Mouse (Mus musculus): Measurements from ENCODE around the gene Lyrm1. TPM values are rescaled to one million over a fixed set of nuclear protein-coding genes. Genes with fewer than 3 reads are reported as not detected.

Lyrm1 gene
- 8.5 and 9.3 TPM in 2 replicates for polyA plus RNA-seq (2015; fragmentation: Nextera tagmentation; extraction: Ambion mirVana)

DNA sequence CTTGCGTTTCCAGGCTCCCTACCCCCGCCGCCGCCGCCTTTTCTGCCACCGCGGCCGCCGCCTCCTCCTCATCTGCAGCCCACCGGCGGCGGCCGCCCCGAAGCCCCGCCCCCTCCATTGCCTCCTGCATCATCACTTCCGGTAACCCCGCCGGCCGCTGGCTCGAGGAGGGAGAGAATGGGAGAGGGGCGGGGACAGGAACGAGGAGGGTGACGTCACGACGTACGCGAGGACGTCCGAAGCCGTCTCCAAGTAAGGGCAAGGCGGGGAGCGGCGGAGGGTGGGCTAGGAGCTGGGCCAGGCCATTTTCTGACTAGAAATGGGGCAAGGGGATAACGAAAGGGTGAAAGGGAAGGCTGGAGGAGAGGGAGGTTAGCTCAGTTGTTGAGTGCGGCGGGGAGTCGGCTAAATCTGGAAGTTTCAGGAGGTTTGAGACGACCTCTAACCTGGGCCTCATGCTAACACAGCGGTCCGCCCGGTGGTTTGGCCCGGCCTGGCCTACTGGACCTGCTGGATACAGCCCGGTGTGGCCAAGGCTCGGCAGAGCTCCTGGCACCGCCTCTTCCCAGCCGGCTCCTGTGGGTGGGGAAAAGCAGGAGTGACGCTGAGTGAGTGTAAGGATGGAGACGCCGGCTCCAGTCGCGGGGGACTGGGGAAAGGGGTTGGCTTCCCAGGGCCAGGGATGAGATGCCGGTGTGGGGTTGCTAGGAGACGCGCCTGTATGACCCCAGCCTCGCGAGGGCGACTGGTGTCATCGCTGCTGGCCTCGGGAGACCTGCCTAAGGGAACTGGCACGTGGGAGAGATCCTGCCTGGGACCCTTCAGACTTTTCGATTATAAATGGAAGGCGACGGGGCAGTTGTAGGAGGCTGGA lies at the start of gene Lyrm1, which contains the start of gene Dcun1d3:
Lyrm1 (plus strand) TSS at position 223 of the 874 bp plus-strand sequence.
Dcun1d3 (minus strand) TSS at position 660 of the 874 bp plus-strand sequence.
- Histone ChIP-seq H3K27ac (peak within 1 kb of the TSS; percentile 98), H3K27me3 (ENCODE audit: insufficient read depth, low read length) (no peaks in the 10 kb centered on the region), H3K9ac (ENCODE audit: low read depth, low read length) (peak within 1 kb of the TSS; percentile 81), H3K4me1 (replicated peaks; ENCODE audit: insufficient read depth, low read length) (0 out of 2 replicates have a peak, but pooled peaks cover 6% of the 10 kb centered on the region), H3K4me2 (ENCODE audit: low read length) (peak within 1 kb of the TSS; percentile 87), H3K9me3 (replicated peaks; ENCODE audit: low read length) (no peaks in the 10 kb centered on the region), H3K4me3 (replicated peaks; ENCODE audit: low read depth, low read length) (peak within 1 kb of the TSS; percentile 83), H3K36me3 (ENCODE audit: insufficient read depth, low read length) (no peaks in the 10 kb centered on the region)
- 0% methylated on average over 63 of the region's 63 CpGs for WGBS
- TF ChIP-seq CTCF (IDR thresholded peaks at IDR 0.05; ENCODE audit: low read depth), result no peak
- DNase-seq (ENCODE audit: low spot score) (peak; percentile 99), ATAC-seq (replicated peaks; ENCODE audit: low FRiP score, low read depth) (peak; percentile 98)

DNA sequence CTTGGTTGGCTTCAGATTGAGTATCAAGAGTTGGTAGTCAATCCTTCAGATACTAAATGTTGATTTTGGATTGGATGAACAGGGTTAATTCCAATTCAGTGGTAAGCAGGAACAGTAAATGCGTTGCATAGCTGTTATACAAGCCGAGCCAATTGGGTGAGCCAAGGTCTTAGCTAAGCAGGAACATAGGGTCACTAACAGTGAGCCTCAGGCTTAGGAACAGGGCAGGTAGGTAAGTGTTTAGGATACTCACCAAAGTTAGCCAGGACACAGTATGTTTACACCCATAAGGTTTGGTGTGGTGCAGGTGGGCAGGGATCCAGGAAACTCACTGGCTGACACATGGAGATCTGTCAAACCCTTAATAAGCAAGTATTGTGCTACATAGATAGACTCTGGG lies 48.3 kb upstream of the Lyrm1 start:
- 0 out of 2 replicates have a peak, but pooled peaks cover 7% of the 10 kb centered on the region for H3K36me3 ChIP-seq (ENCODE audit: insufficient read depth, low read length)
- DNase-seq (ENCODE audit: low spot score) (no peak), ATAC-seq (replicated peaks; ENCODE audit: low FRiP score, low read depth) (no peak)
- H3K4me1 ChIP-seq (replicated peaks; ENCODE audit: insufficient read depth, low read length), result no peaks in the 10 kb centered on the region
- no peak for TF ChIP-seq CTCF (IDR thresholded peaks at IDR 0.05; ENCODE audit: low read depth)
- H3K9me3 ChIP-seq (replicated peaks; ENCODE audit: low read length), result no peaks in the 10 kb centered on the region
- no peak overlapping the region for H3K4me2 ChIP-seq (ENCODE audit: low read length)
- no peak overlapping the region for H3K27ac ChIP-seq
- no peaks in the 10 kb centered on the region for H3K27me3 ChIP-seq (ENCODE audit: insufficient read depth, low read length)
- 81% methylated on average over 2 of the region's 2 CpGs for WGBS
- no peak overlapping the region for H3K4me3 ChIP-seq (replicated peaks; ENCODE audit: low read depth, low read length)
- H3K9ac ChIP-seq (ENCODE audit: low read depth, low read length), result no peak overlapping the region

DNA sequence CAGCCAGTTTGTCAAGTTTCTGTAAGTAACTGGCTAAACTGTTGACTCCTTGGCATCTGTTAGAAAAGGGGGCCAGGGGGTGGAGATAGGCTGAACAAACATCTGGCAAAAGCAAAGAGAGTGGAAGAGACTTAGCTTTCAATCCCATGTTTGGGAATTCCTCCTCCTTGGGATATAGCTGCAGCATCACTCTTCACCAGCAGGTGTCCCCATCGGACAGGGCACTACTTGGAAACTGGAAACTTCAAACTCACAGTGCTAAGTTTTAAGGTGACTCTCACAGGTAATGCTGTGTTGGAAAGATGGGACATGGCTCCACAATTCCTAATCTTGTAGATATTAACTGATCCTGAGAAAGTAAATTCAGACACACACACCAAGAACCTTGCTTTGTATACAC lies 46.6 kb upstream of the Lyrm1 start:
- ATAC-seq (replicated peaks; ENCODE audit: low FRiP score, low read depth), result no peak

DNA sequence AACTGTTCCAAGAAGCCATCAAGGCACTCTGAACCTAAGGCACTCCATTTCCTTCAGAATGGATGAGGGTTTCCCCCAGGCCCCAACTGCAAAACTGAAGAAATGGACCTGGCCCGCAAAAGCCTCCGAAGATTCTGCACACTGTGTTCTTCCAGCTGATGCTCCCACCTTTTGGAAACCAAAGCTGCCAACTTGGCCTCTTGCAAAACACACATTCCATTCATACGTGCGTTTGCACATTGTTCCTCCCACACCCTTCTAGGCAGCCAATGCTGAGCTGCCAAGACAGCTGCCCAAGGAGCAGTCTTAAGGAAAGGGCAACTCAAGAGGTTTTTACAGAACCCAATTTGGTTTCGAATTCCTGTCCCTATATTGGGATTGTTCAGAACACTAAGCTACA lies 44.9 kb upstream of the Lyrm1 start:
- Histone ChIP-seq H3K36me3 (ENCODE audit: insufficient read depth, low read length) (peaks cover 4% of the 10 kb centered on the region; the same call in 1 of the 2 replicates), H3K27me3 (ENCODE audit: insufficient read depth, low read length) (no peaks in the 10 kb centered on the region), H3K9me3 (replicated peaks; ENCODE audit: low read length) (no peaks in the 10 kb centered on the region), H3K9ac (ENCODE audit: low read depth, low read length) (no peak overlapping the region), H3K4me1 (replicated peaks; ENCODE audit: insufficient read depth, low read length) (no peaks in the 10 kb centered on the region), H3K4me2 (ENCODE audit: low read length) (no peak overlapping the region), H3K4me3 (replicated peaks; ENCODE audit: low read depth, low read length) (no peak overlapping the region), H3K27ac (no peak overlapping the region; the same call in 1 of the 2 replicates)
- no peak for ATAC-seq (replicated peaks; ENCODE audit: low FRiP score, low read depth)
- WGBS, result 64% methylated on average over 5 of the region's 5 CpGs
- no peak for TF ChIP-seq CTCF (IDR thresholded peaks at IDR 0.05; ENCODE audit: low read depth)
- no peak for DNase-seq (ENCODE audit: low spot score)

More for the DNA sequence above, 46.6 kb upstream of the Lyrm1 start:
- Histone ChIP-seq H3K4me2 (ENCODE audit: low read length) (no peak overlapping the region), H3K27ac (no peak overlapping the region), H3K9me3 (replicated peaks; ENCODE audit: low read length) (no peaks in the 10 kb centered on the region), H3K27me3 (ENCODE audit: insufficient read depth, low read length) (no peaks in the 10 kb centered on the region), H3K4me3 (replicated peaks; ENCODE audit: low read depth, low read length) (no peak overlapping the region), H3K36me3 (ENCODE audit: insufficient read depth, low read length) (0 out of 2 replicates have a peak, but pooled peaks cover 6% of the 10 kb centered on the region), H3K4me1 (replicated peaks; ENCODE audit: insufficient read depth, low read length) (no peaks in the 10 kb centered on the region), H3K9ac (ENCODE audit: low read depth, low read length) (no peak overlapping the region)
- DNase-seq (ENCODE audit: low spot score), result peak; percentile 73
- 0% methylated on average over 1 of the region's 1 CpGs for WGBS
- TF ChIP-seq CTCF (IDR thresholded peaks at IDR 0.05; ENCODE audit: low read depth), result peak; percentile 97

DNA sequence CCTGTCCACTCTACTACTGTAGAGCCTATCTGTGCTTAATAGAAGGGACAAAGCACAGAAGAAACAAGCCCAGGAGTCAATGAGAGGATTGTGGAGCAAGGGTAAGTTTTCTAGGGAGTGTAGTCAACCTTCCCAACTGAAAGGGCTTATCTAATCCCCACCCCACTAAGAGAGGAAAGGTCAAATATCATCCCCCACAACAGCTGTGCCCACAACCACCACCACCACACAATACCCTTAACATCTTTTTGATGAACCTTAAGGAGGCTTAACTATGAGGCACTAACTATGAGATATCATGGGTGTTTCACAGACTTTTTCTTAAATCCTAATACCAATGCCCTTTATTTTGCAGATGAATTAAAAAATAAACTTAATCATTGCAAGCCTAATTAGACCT lies 43.2 kb upstream of the Lyrm1 start:
- Histone ChIP-seq H3K9me3 (replicated peaks; ENCODE audit: low read length) (no peaks in the 10 kb centered on the region), H3K27me3 (ENCODE audit: insufficient read depth, low read length) (no peaks in the 10 kb centered on the region), H3K4me1 (replicated peaks; ENCODE audit: insufficient read depth, low read length) (no peaks in the 10 kb centered on the region), H3K4me2 (ENCODE audit: low read length) (no peak overlapping the region), H3K36me3 (ENCODE audit: insufficient read depth, low read length) (peaks cover 6% of the 10 kb centered on the region; the same call in 1 of the 2 replicates), H3K27ac (no peak overlapping the region), H3K9ac (ENCODE audit: low read depth, low read length) (no peak overlapping the region), H3K4me3 (replicated peaks; ENCODE audit: low read depth, low read length) (no peak overlapping the region)
- ATAC-seq (replicated peaks; ENCODE audit: low FRiP score, low read depth), result no peak
- no peak for DNase-seq (ENCODE audit: low spot score)
- TF ChIP-seq CTCF (IDR thresholded peaks at IDR 0.05; ENCODE audit: low read depth), result no peak

DNA sequence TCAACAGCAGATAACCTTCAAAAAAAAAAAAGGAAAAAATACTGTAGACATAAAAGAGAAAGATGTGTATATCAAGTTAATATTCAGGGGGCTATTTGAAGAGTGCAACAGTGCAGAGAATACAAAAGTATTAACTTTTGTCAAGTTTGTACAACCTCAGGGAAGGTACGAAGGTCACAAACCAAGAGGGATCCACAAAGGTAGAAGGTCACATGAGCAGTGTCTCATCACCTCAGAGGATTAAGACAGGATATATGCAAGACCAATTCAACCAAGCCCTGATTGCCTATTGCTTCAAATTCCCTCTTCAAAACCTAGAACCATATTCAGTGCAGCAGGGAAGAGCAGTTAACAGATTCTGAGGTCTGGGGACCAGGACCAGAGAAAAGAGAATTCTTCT lies 42.5 kb upstream of the Lyrm1 start:
- WGBS, result 94% methylated on average over 1 of the region's 1 CpGs

More for the DNA sequence above, 42.5 kb upstream of the Lyrm1 start:
- no peaks in the 10 kb centered on the region for H3K9me3 ChIP-seq (replicated peaks; ENCODE audit: low read length)
- no peak overlapping the region for H3K9ac ChIP-seq (ENCODE audit: low read depth, low read length)
- no peak overlapping the region for H3K4me2 ChIP-seq (ENCODE audit: low read length)
- no peak overlapping the region for H3K4me3 ChIP-seq (replicated peaks; ENCODE audit: low read depth, low read length)
- ATAC-seq (replicated peaks; ENCODE audit: low FRiP score, low read depth) (no peak), DNase-seq (ENCODE audit: low spot score) (no peak)
- H3K27me3 ChIP-seq (ENCODE audit: insufficient read depth, low read length), result no peaks in the 10 kb centered on the region
- TF ChIP-seq CTCF (IDR thresholded peaks at IDR 0.05; ENCODE audit: low read depth), result no peak
- H3K4me1 ChIP-seq (replicated peaks; ENCODE audit: insufficient read depth, low read length), result no peaks in the 10 kb centered on the region
- H3K36me3 ChIP-seq (ENCODE audit: insufficient read depth, low read length), result peaks cover 10% of the 10 kb centered on the region; the same call in 1 of the 2 replicates
- no peak overlapping the region for H3K27ac ChIP-seq

Measured in kidney, postnatal 0 days (tissue).